In genomic region chr16:87928671-87929070, GRCm38 (mm10) we compare ENCODE assay signal across 26 mouse cellular contexts.
DNase-seq lines count a peak whose midpoint lies in the region; ATAC-seq and TF ChIP-seq lines count a peak whose summit lies in the region.
"Had no signal": no experiment of that assay in that cellular context is flagged by ENCODE, and none has a peak within 500 bp of the region (broad histone marks: within the 10 kb centered on the region; RNA-seq: fewer than 3 reads in every experiment).

No protein-coding gene starts in this region.

- 33% methylated on average over 1 of the region's 1 CpGs for WGBS in lung, embryonic 14.5 days
- WGBS in stomach, embryonic 14.5 days, result 47% methylated on average over 1 of the region's 1 CpGs
- 46% methylated on average over 1 of the region's 1 CpGs for WGBS in stomach, postnatal 0 days
- whole genome bisulfite sequencing in stomach, embryonic 16.5 days, result 29% methylated on average over 1 of the region's 1 CpGs
- 86% methylated on average over 1 of the region's 1 CpGs for WGBS in hindbrain, postnatal 0 days

- TF ChIP-seq CTCF in lung, embryonic 14.5 days (IDR thresholded peaks at IDR 0.05; ENCODE audit: low read depth), result no peak
- no peak for TF ChIP-seq CTCF in stomach, postnatal 0 days (IDR thresholded peaks at IDR 0.05; ENCODE audit: low read depth)
- TF ChIP-seq CTCF in hindbrain, postnatal 0 days (IDR thresholded peaks at IDR 0.05; ENCODE audit: low read depth), result no peak

- no peaks in the 10 kb centered on the region for H3K4me1 ChIP-seq in lung, embryonic 14.5 days (ENCODE audit: insufficient read depth)
- H3K4me1 ChIP-seq in stomach, embryonic 14.5 days (ENCODE audit: control insufficient read depth, insufficient read depth, low read length), result 0 out of 2 replicates have a peak, but pooled peaks cover 3% of the 10 kb centered on the region
- H3K4me1 ChIP-seq in stomach, postnatal 0 days (replicated peaks; ENCODE audit: control insufficient read depth, insufficient read depth), result no peaks in the 10 kb centered on the region
- H3K4me1 ChIP-seq in stomach, embryonic 16.5 days (ENCODE audit: control insufficient read depth, insufficient read depth, low read length), result no peaks in the 10 kb centered on the region
- H3K4me1 ChIP-seq in hindbrain, postnatal 0 days (ENCODE audit: insufficient read depth, low read length), result no peaks in the 10 kb centered on the region
- H3K4me1 ChIP-seq: embryonic facial prominence, embryonic 13.5 days; embryonic facial prominence, embryonic 15.5 days; forebrain, embryonic 10.5 days; forebrain, embryonic 12.5 days had no signal

- no peaks in the 10 kb centered on the region for H3K27me3 ChIP-seq in lung, embryonic 14.5 days (ENCODE audit: insufficient read depth, low read length)
- no peaks in the 10 kb centered on the region for H3K27me3 ChIP-seq in stomach, embryonic 14.5 days (ENCODE audit: control insufficient read depth, insufficient read depth, low read length)
- H3K27me3 ChIP-seq in stomach, postnatal 0 days (ENCODE audit: control insufficient read depth, insufficient read depth, low read length), result no peaks in the 10 kb centered on the region
- H3K27me3 ChIP-seq in stomach, embryonic 16.5 days (ENCODE audit: control insufficient read depth, insufficient read depth, low read length), result no peaks in the 10 kb centered on the region
- H3K27me3 ChIP-seq in hindbrain, postnatal 0 days (ENCODE audit: insufficient read depth, low read length), result no peaks in the 10 kb centered on the region
- H3K27me3 ChIP-seq: embryonic facial prominence, embryonic 13.5 days; embryonic facial prominence, embryonic 15.5 days; forebrain, embryonic 12.5 days had no signal

- no peaks in the 10 kb centered on the region for H3K36me3 ChIP-seq in lung, embryonic 14.5 days (ENCODE audit: insufficient read depth)
- no peaks in the 10 kb centered on the region for H3K36me3 ChIP-seq in stomach, embryonic 14.5 days (ENCODE audit: control insufficient read depth, insufficient read depth, low read length)
- H3K36me3 ChIP-seq in stomach, postnatal 0 days (ENCODE audit: control insufficient read depth, insufficient read depth, low read length), result no peaks in the 10 kb centered on the region
- no peaks in the 10 kb centered on the region for H3K36me3 ChIP-seq in stomach, embryonic 16.5 days (ENCODE audit: control insufficient read depth, insufficient read depth, low read length)
- H3K36me3 ChIP-seq in hindbrain, postnatal 0 days (ENCODE audit: insufficient read depth, low read length), result no peaks in the 10 kb centered on the region
- H3K36me3 ChIP-seq: embryonic facial prominence, embryonic 13.5 days; embryonic facial prominence, embryonic 15.5 days; forebrain, embryonic 10.5 days; forebrain, embryonic 12.5 days had no signal

- H3K4me2 ChIP-seq in lung, embryonic 14.5 days, result no peak overlapping the region
- H3K4me2 ChIP-seq in stomach, embryonic 14.5 days (replicated peaks; ENCODE audit: low read depth, low read length), result no peak overlapping the region
- no peak overlapping the region for H3K4me2 ChIP-seq in stomach, postnatal 0 days (replicated peaks; ENCODE audit: low read depth)
- no peak overlapping the region for H3K4me2 ChIP-seq in stomach, embryonic 16.5 days (ENCODE audit: low read depth, low read length)
- no peak overlapping the region for H3K4me2 ChIP-seq in hindbrain, postnatal 0 days (ENCODE audit: low read depth, low read length)
- H3K4me2 ChIP-seq: embryonic facial prominence, embryonic 13.5 days; embryonic facial prominence, embryonic 15.5 days; forebrain, embryonic 12.5 days had no signal

- TF ChIP-seq EP300 in stomach, postnatal 0 days (optimal IDR thresholded peaks at IDR 0.05), result no peak

- H3K9ac ChIP-seq in lung, embryonic 14.5 days, result no peak overlapping the region
- H3K9ac ChIP-seq in stomach, embryonic 14.5 days (replicated peaks; ENCODE audit: low read depth, low read length), result no peak overlapping the region
- no peak overlapping the region for H3K9ac ChIP-seq in stomach, postnatal 0 days (ENCODE audit: low read length)
- H3K9ac ChIP-seq in stomach, embryonic 16.5 days (ENCODE audit: low read length), result no peak overlapping the region
- no peak overlapping the region for H3K9ac ChIP-seq in hindbrain, postnatal 0 days (replicated peaks; ENCODE audit: low read length)
- H3K9ac ChIP-seq: embryonic facial prominence, embryonic 13.5 days; embryonic facial prominence, embryonic 15.5 days; forebrain, embryonic 12.5 days had no signal

- no peak overlapping the region for H3K4me3 ChIP-seq in lung, embryonic 14.5 days (ENCODE audit: low read depth, low read length)
- H3K4me3 ChIP-seq in stomach, embryonic 14.5 days (ENCODE audit: low read depth, low read length), result no peak overlapping the region
- no peak overlapping the region for H3K4me3 ChIP-seq in stomach, postnatal 0 days (ENCODE audit: low read depth, low read length)
- H3K4me3 ChIP-seq in stomach, embryonic 16.5 days (replicated peaks; ENCODE audit: low read length), result no peak overlapping the region
- H3K4me3 ChIP-seq in hindbrain, postnatal 0 days (ENCODE audit: low read length), result no peak overlapping the region
- H3K4me3 ChIP-seq: embryonic facial prominence, embryonic 13.5 days; embryonic facial prominence, embryonic 15.5 days; erythroblast, embryonic 14.5 days; forebrain, embryonic 10.5 days; forebrain, embryonic 12.5 days had no signal

- H3K9me3 ChIP-seq in lung, embryonic 14.5 days (ENCODE audit: low read depth, low read length), result no peaks in the 10 kb centered on the region
- no peaks in the 10 kb centered on the region for H3K9me3 ChIP-seq in stomach, embryonic 14.5 days (ENCODE audit: control insufficient read depth, low read depth, low read length)
- H3K9me3 ChIP-seq in stomach, postnatal 0 days (ENCODE audit: control insufficient read depth, low read length), result no peaks in the 10 kb centered on the region
- no peaks in the 10 kb centered on the region for H3K9me3 ChIP-seq in stomach, embryonic 16.5 days (replicated peaks; ENCODE audit: control insufficient read depth, low read length)
- no peaks in the 10 kb centered on the region for H3K9me3 ChIP-seq in hindbrain, postnatal 0 days (ENCODE audit: low read length)
- H3K9me3 ChIP-seq: embryonic facial prominence, embryonic 13.5 days; embryonic facial prominence, embryonic 15.5 days; forebrain, embryonic 10.5 days; forebrain, embryonic 12.5 days had no signal

- peak; percentile 27 for DNase-seq in adrenal gland, adult 2 months
- no peak for DNase-seq in adrenal gland, adult 18-20 months (ENCODE audit: low spot score in 2 of 2)
- DNase-seq in lung, embryonic 14.5 days, result no peak
- DNase-seq in lung, postnatal 10 days, result no peak
- no peak for DNase-seq in stomach, postnatal 0 days (ENCODE audit: low spot score)
- no peak for DNase-seq in hindbrain, postnatal 0 days (ENCODE audit: low spot score)
- DNase-seq: adrenal gland, postnatal 10 days; adrenal gland, postnatal 25 days; B cell, adult 2 months; cerebellum, adult 11 months; cerebellum, adult 18-20 months; cerebellum, adult 8-10 months; cerebellum, adult 9-11 months; cerebellum, postnatal 14 days; cerebellum, postnatal 36 days; embryo, embryonic 11 days had no signal

- ATAC-seq in lung, embryonic 14.5 days (ENCODE audit: insufficient read depth), result peak; percentile 52; the same call in 1 of the 2 replicates
- peak; percentile 86 for ATAC-seq in stomach, embryonic 14.5 days (ENCODE audit: insufficient number of reproducible peaks, insufficient read depth, low FRiP score, low read depth)
- ATAC-seq in stomach, postnatal 0 days (ENCODE audit: low FRiP score, low TSS enrichment), result no peak
- ATAC-seq in stomach, embryonic 16.5 days (ENCODE audit: insufficient read depth, low FRiP score), result peak; percentile 44; the same call in 1 of the 2 replicates
- no peak for ATAC-seq in hindbrain, postnatal 0 days
- ATAC-seq: CD4-positive, CD25-positive, alpha-beta regulatory T cell, adult 4 months; forebrain, embryonic 14.5 days; forebrain, embryonic 16.5 days had no signal

- H3K27ac ChIP-seq in lung, embryonic 14.5 days (ENCODE audit: low read depth), result no peak overlapping the region
- H3K27ac ChIP-seq in stomach, embryonic 14.5 days (ENCODE audit: low read length), result no peak overlapping the region; the same call in 1 of the 2 replicates
- no peak overlapping the region for H3K27ac ChIP-seq in stomach, postnatal 0 days (replicated peaks)
- H3K27ac ChIP-seq in stomach, embryonic 16.5 days (ENCODE audit: low read length), result no peak overlapping the region
- H3K27ac ChIP-seq in hindbrain, postnatal 0 days, result no peak overlapping the region
- H3K27ac ChIP-seq: embryonic facial prominence, embryonic 13.5 days; embryonic facial prominence, embryonic 15.5 days; forebrain, embryonic 10.5 days; forebrain, embryonic 12.5 days had no signal

Comparison
In these comparisons a context has a peak if more than half of its experiments do, and no peak if none do; other contexts are left out.
1. ATAC-seq: peak in lung, embryonic 14.5 days (single experiment), stomach, embryonic 14.5 days (single experiment) and stomach, embryonic 16.5 days (single experiment); none in stomach, postnatal 0 days (single experiment) and hindbrain, postnatal 0 days (single experiment).